Mouse (Mus musculus) hindbrain, postnatal 0 days (tissue): ENCODE results near the gene Rrad. TPM values are rescaled to one million over a fixed set of nuclear protein-coding genes. Genes with fewer than 3 reads are reported as not detected.

Experiments used
- ATAC-seq: fragments of 200-750 bp; cut with Nextera tagmentation; 2 replicates; pipeline ENCODE4 v1.8.0; 2017; ENCODE audit warnings: mild to moderate bottlenecking, moderate TSS enrichment, moderate library complexity
- DNase-seq: peaks from one replicate; pipeline ENCODE4 v3.0.0-alpha.2; 2015; ENCODE audit warnings: low spot score
- H3K27ac ChIP-seq: fragments of 300-500 bp; sonication (generic); 2 replicates; pipeline ENCODE4 v1.5.1; 2014; ENCODE audit warnings: mild to moderate bottlenecking
- H3K27me3 ChIP-seq: fragments of 300-500 bp; sonication (generic); 2 replicates; pipeline ENCODE4 v1.6.1; 2014; ENCODE audit warnings: low read length, mixed read lengths; ENCODE audit not compliant: insufficient read depth
- H3K36me3 ChIP-seq: fragments of 300-500 bp; sonication (generic); 2 replicates; pipeline ENCODE4 v1.6.1; 2014; ENCODE audit warnings: low read length, mixed read lengths; ENCODE audit not compliant: insufficient read depth
- H3K4me1 ChIP-seq: fragments of 300-500 bp; sonication (generic); 2 replicates; pipeline ENCODE4 v1.6.1; 2014; ENCODE audit warnings: antibody characterized with exemption, low read length, mixed read lengths; ENCODE audit not compliant: insufficient read depth
- H3K4me2 ChIP-seq: fragments of 300-500 bp; sonication (generic); 2 replicates; pipeline ENCODE4 v1.6.1; 2014; ENCODE audit warnings: low read depth, mild to moderate bottlenecking, low read length, moderate library complexity, mixed read lengths
- H3K4me3 ChIP-seq: fragments of 300-500 bp; sonication (generic); 2 replicates; pipeline ENCODE4 v1.5.1; 2014; ENCODE audit warnings: low read length
- H3K9ac ChIP-seq: fragments of 300-500 bp; sonication (generic); replicated peaks from 2 replicates; pipeline ENCODE4 v1.6.1; 2014; ENCODE audit warnings: mild to moderate bottlenecking, low read length, moderate library complexity, mixed read lengths
- H3K9me3 ChIP-seq: fragments of 300-500 bp; sonication (generic); 2 replicates; pipeline ENCODE4 v1.6.1; 2016; ENCODE audit warnings: low read length, mixed read lengths
- CTCF ChIP-seq: IDR thresholded peaks from 2 replicates; pipeline ENCODE4 v1.5.1; 2016; ENCODE audit warnings: antibody characterized with exemption, control low read depth, low read depth
- WGBS: fragments of 180-500 bp; shearing (Covaris S2); extraction: QIAGEN DNeasy Blood & Tissue Kit; methylation state at CpG from one replicate; pipeline ENCODE4 v1.1.7; 2014; 5-methylcytosine and 5-hydroxymethylcytosine counted together
- polyA plus RNA-seq: library from polyadenylated mRNA; unstranded; fragments of >200 nt; fragmentation: Nextera tagmentation; extraction: Ambion mirVana; gene quantifications from 2 replicates; pipeline ENCODE4 v1.2.1, GENCODE M21; 2015
- total RNA-seq: library from RNA; depleted of rRNA; stranded (reverse); fragments of >200 nt; gene quantifications from 2 replicates; pipeline ENCODE4 v1.2.3, GENCODE M21; 2014

Rrad gene
- total and polyA plus RNA-seq, 2 experiments from 2014 or later: 2.7 to 5.1 TPM

DNA sequence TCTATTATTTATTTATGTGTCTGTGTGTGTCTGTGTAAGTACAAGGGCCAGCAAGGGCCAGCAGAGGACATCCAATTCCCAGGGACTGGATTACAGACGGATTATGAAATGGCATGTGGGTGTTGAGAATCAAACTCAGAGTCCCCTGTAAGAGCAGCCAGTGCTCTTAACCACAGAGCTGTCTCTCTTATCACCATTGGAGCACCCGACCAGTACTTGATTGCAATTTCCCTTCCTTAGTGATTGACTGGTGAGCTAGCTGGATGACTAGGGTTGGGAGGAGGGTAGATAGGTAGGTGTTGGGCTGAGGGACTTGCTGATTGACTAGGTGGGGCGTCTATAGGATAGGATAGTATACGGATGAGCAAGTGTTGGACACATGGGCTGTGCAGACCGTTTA is 10.4 kb downstream of the Rrad start:
- 78% methylated on average over 5 of the region's 5 CpGs for WGBS
- no peak overlapping the region for H3K4me2 ChIP-seq
- DNase-seq (no peak), ATAC-seq (no peak)
- H3K9ac ChIP-seq: no peak overlapping the region
- no peaks in the 10 kb centered on the region for H3K27me3 ChIP-seq
- no peaks in the 10 kb centered on the region for H3K4me1 ChIP-seq
- H3K9me3 ChIP-seq: no peaks in the 10 kb centered on the region
- TF ChIP-seq CTCF: no peak
- no peaks in the 10 kb centered on the region for H3K36me3 ChIP-seq
- H3K4me3 ChIP-seq: no peak overlapping the region
- H3K27ac ChIP-seq: no peak overlapping the region

DNA sequence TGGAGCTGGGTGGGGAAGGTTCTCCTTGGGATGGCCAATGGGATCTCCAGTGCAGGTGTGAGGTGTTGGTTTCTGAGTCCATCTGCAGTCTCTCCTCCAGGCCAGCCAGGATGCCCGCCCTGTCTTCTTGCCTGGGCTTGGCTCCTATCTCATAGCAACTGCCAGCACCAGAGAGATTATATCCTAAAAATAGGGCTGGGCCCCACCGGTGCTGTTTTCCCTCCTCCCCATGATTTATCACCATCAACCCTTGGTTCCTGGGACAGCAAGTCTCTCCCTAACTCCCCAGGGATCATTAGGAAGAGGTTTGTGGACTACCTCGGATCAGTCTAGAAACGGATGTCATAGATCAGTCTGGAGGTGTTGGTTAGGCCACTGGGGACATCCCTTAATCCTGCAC is 18.0 kb downstream of the Rrad start:
- Histone ChIP-seq H3K4me1 (no peaks in the 10 kb centered on the region), H3K4me3 (no peak overlapping the region), H3K4me2 (no peak overlapping the region), H3K27ac (no peak overlapping the region), H3K9me3 (no peaks in the 10 kb centered on the region), H3K36me3 (no peaks in the 10 kb centered on the region), H3K27me3 (no peaks in the 10 kb centered on the region), H3K9ac (no peak overlapping the region)
- ATAC-seq (no peak), DNase-seq (no peak)
- TF ChIP-seq CTCF: no peak
- WGBS: 79% methylated on average over 4 of the region's 4 CpGs

DNA sequence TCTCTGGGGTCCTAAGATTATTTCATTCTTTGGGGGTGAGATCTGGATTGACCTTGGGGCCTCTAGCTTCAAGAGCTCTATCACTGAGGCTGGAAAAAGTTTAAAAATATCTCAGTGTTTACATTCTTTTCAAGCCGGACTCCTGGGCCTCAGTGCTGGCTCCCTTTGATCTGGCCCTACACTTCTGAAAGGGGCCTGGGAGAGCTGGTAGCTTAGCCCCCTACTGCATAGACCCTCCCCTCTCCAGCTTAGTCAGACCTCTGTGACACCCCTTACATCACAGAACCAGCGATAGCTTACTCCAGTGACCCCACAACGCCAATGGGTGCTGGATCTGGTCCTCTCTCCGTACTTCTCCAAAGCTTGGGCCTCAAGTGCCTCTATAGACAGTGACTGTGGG is 19.5 kb downstream of the Rrad start:
- no peak for TF ChIP-seq CTCF
- Histone ChIP-seq H3K27ac (no peak overlapping the region), H3K4me2 (no peak overlapping the region), H3K27me3 (no peaks in the 10 kb centered on the region), H3K4me3 (no peak overlapping the region), H3K36me3 (no peaks in the 10 kb centered on the region), H3K9me3 (no peaks in the 10 kb centered on the region), H3K9ac (no peak overlapping the region), H3K4me1 (no peaks in the 10 kb centered on the region)
- 71% methylated on average over 4 of the region's 4 CpGs for WGBS
- DNase-seq (no peak), ATAC-seq (no peak)

DNA sequence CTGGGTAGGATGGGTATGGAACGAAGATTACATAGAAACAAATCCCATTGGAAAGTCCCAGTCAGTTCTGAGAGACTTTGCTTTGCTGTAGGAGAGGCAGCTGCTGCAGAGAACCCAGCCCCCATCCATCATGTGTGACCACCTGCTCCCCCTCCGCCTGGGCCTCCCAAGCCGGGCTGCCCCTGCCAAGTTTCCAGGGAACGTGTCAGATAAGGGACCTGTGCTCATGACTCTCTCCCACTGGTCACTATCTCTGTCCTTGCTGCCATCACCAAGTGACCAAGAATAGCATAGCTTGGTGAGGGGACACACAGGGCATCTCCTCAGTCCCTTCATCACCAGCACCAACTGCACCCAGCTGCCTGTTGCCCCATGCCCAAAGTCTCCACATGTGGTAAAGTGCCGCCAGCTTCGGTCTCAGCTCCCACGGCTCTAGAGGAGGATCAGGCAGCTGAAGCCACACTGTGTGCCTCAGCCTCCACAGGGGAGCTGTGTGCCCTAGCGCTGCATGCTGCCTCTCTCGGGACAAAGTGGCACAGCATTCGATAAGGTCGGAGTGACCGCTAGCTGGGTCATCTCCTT is 20.9 kb downstream of the Rrad start:
- Histone ChIP-seq H3K36me3 (no peaks in the 10 kb centered on the region), H3K9ac (no peak overlapping the region), H3K27me3 (no peaks in the 10 kb centered on the region), H3K9me3 (no peaks in the 10 kb centered on the region), H3K4me2 (no peak overlapping the region), H3K4me1 (no peaks in the 10 kb centered on the region), H3K4me3 (no peak overlapping the region), H3K27ac (no peak overlapping the region)
- no peak for DNase-seq
- WGBS: 75% methylated on average over 12 of the region's 12 CpGs
- TF ChIP-seq CTCF: no peak
- ATAC-seq: no peak

DNA sequence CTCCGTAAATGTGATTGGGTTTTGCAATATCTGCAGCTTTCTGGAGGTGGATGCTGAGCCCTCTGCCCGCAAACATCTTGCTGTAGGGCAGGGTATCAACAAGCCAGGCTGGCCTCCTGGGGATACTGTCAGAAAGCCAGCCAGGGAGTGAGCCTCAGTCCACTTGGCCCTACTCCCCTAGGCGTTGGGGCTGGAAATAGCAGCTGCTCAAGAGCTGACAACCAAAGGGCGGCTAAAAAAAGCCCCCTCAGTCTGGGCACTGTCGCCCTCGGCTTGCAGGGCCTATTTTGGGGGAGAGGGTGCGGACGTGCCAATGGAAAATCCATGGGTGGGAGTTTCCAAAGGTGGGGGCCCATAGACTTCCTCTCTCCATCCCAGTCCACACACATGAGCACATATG is 21.9 kb downstream of the Rrad start:
- Histone ChIP-seq H3K36me3 (no peaks in the 10 kb centered on the region), H3K4me2 (no peak overlapping the region), H3K9me3 (no peaks in the 10 kb centered on the region), H3K4me3 (no peak overlapping the region), H3K9ac (no peak overlapping the region), H3K27me3 (no peaks in the 10 kb centered on the region), H3K4me1 (no peaks in the 10 kb centered on the region), H3K27ac (no peak overlapping the region)
- TF ChIP-seq CTCF: no peak
- DNase-seq (no peak), ATAC-seq (no peak)
- WGBS: 72% methylated on average over 8 of the region's 8 CpGs

DNA sequence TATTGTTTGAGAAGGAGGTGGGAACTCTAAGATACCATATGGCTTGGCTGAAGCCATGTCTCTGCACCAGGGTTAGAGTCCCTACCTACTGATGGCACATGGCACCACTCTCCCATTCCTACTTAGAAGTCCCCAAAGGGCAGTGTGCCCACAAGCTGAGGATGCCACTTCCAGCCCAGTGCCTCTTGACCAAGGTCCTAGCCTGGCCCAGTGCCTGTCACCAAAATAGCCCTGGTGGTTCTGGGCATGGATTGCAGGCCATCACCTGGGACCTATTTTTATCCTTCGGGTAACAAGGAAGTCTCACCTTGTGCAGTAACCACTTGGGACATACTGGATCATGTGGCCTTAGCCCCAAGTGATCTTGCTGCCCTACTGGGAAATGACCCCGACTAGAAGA is 23.2 kb downstream of the Rrad start:
- no peak overlapping the region for H3K4me2 ChIP-seq
- 86% methylated on average over 2 of the region's 2 CpGs for WGBS
- ATAC-seq (no peak), DNase-seq (no peak)
- H3K27ac ChIP-seq: no peak overlapping the region
- no peak overlapping the region for H3K9ac ChIP-seq
- H3K36me3 ChIP-seq: no peaks in the 10 kb centered on the region
- no peak for TF ChIP-seq CTCF
- H3K9me3 ChIP-seq: no peaks in the 10 kb centered on the region
- no peak overlapping the region for H3K4me3 ChIP-seq
- no peaks in the 10 kb centered on the region for H3K27me3 ChIP-seq
- no peaks in the 10 kb centered on the region for H3K4me1 ChIP-seq

DNA sequence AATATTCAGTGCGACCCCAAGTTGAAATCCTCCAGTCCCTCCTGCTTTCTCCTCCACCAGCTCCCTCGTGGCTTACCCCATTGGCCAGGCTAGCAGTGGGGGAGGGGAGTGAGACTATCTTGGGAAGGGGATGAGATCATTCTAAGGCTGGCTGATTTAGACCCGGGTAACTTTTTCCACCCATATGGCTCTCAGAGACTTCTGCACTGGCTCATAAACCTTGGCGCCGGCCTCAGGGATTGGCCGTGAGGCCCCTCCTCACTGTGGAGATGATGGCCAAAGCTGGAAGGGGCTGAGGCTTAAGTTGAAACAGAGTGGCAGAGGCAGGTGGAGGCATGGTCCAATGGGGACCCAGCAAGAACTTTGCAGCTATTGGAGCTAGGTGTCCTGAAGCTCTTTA is 24.8 kb downstream of the Rrad start:
- Histone ChIP-seq H3K36me3 (no peaks in the 10 kb centered on the region), H3K4me3 (no peak overlapping the region), H3K4me1 (0 out of 2 replicates have a peak, but pooled peaks cover 6% of the 10 kb centered on the region), H3K4me2 (no peak overlapping the region), H3K9me3 (no peaks in the 10 kb centered on the region), H3K27me3 (no peaks in the 10 kb centered on the region), H3K27ac (no peak overlapping the region), H3K9ac (no peak overlapping the region)
- ATAC-seq: no peak
- 47% methylated on average over 6 of the region's 6 CpGs for WGBS
- no peak for DNase-seq
- no peak for TF ChIP-seq CTCF
